Mouse (Mus musculus): ENCODE measurements around the gene Sparc.

Sparc gene

DNA sequence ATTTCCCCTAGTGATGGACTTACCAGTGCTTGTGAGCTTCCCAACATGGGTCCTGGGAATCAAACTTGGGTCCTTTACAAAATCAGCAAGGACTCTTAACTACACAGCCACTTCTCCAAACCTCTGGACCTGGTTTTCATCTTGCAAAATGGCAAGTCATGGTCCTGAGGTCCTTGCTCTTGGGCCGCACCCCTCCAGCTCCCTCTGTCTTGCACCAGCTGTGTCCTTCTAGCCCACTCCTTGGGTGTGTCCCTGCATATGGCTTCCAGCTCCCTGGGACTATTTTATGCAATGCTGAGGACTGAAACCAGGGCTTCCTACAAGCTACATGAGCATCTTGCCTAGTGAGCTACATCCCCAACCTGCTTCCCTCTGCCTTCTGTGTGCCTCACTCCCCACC is at the start of gene Sparc:
TSS of gene Sparc (minus strand) at position 206 of the 400 bp plus-strand sequence.
- in situ Hi-C loops (cut with MboI; ENCODE audit: unreplicated experiment in 2 of 2): no loop called here

DNA sequence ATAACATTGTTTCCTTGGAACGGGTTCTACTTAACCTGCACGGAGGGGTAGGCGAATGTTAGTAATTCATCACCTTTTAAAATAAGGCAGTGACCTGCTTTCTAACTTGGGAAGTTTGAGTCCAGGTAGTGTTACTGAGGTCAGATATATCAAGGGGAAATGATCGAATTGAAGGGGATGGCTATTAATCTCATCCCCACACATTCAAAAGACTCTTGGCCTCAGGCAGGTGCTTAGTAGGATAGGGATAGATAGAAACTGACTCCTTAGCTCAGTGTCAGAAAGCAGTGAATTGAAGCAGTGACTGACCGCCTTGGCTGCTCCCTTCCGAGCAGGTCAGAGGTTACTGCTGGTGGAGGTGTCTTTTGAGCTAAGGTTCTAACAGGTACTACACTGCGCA is 48.5 kb upstream of the Sparc start:
- in situ Hi-C loops (cut with MboI; ENCODE audit: unreplicated experiment in 2 of 2): no loop called here

- in situ Hi-C loops (cut with MboI; ENCODE audit: unreplicated experiment in 2 of 2): no loop called here
Measured at GRCm38 (mm10) chr11:55470761-55471160, 47.8 kb upstream of the Sparc start.

DNA sequence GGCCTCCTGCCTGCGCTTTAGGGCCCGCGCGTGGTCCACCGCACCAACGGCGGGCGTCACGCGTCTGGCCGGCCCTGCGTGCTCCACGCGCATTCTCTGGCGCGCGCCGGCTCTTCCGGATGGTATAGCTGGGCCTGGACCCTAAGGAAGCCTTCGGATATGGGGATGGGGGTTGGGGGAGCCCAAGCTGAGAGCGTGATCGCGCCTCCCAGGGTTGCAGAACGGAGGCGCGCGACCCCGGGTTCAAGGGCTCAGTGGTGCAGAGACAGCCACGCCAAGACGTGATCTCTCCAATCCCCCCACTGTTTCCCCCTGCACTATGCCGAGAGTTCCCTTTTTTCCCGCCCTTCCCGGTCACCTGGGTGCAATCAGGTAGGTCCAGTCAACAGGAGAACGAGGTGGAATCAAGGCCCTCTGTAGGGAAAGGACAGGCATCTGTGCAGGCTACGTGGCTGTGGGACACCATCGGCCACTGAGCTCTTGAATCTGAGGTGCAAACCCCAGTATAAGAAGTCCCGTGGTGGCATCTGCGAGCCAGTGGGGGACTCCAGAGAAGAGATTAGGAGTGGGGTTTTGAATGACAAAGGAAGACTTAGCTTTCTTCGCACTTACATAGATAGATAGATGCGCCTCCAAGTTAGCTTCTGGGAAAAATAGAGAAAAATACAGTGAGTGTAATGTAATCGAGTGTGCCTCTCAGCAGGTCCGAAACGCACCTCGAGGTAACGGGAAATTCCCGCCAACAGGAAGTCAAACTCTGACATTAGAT is 47.1 kb upstream of the Sparc start:
- in situ Hi-C loops (cut with MboI; ENCODE audit: unreplicated experiment in 2 of 2): loop anchor here in 1 of 2 experiments (10.0 kb wide), 1 partner anchor 595 kb away; no protein-coding TSS in a partner anchor

DNA sequence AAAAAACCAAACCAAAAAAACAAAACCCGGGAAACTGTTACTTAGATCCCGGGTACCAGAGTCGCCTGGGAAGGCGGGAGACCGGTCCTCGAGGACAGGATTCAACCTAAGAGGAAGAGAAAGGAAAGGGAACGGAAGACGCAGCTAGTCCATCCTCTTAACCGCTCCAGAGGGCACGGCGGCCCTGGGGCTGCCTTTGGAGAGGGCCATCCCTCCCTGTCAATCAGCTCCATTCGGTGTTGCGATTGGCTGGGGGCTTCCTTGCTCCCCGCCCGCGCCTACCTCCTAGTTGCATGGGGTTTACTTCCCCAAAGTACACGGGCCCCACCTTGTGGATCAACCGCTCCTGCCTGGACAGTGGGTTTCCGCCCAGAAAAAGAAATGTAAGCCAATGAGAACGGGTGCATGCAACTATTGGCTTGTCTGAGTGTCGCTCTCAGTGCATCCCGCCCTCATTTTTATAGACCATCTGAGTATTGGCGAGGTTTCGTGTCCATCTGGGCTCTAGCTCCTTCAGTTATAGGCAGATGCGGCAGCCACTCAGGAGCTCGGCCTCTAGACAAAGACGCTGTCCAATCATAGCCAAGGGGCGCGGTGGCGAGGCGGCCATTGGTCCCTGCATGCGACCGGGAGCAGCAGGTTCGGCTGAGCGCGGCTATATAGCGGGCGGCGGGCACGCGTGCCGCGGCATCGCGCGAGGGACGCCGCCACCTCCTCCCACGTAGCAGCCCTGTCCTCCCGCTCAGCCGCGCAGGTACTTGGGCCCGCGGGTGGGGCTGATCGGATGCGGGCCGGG is 46.3 kb upstream of the Sparc start, which contains the start of gene G3bp1:
TSS of gene G3bp1 (plus strand) at position 638 of the 796 bp plus-strand sequence.
- in situ Hi-C loops (cut with MboI; ENCODE audit: unreplicated experiment in 2 of 2): loop anchor here in 1 of 2 experiments (10.0 kb wide), 1 partner anchor 594 kb away; no protein-coding TSS in a partner anchor

DNA sequence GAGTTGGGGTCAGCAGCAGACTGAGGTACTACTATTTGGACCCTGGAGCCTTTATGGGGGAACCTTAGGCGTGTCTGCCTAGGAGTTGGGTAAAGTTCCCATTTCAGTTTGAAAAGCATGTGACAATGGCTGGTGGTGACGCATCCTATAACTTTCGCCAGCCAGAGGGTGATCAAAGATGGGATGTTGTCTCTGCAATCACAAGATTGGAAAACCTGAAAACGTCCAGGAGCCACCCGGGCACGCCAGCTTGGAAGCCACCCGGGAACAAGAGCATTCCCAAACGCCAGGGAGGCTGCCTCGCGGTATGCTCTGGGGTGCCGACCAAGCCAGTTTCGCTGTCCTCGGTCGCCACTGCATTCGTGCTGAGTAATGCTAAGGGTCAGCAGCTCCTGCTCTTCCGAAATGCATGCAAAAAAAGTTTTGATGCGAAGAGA is 45.6 kb upstream of the Sparc start:
- in situ Hi-C loops (cut with MboI; ENCODE audit: unreplicated experiment in 2 of 2): loop anchor here in 1 of 2 experiments (10.0 kb wide), 1 partner anchor 594 kb away; no protein-coding TSS in a partner anchor

- in situ Hi-C loops (cut with MboI; ENCODE audit: unreplicated experiment in 2 of 2): loop anchor here in 1 of 2 experiments (10.0 kb wide), 1 partner anchor 593 kb away; no protein-coding TSS in a partner anchor
Measured at GRCm38 (mm10) chr11:55468012-55468411, 45.0 kb upstream of the Sparc start.

- in situ Hi-C loops (cut with MboI; ENCODE audit: unreplicated experiment in 2 of 2): loop anchor here in 1 of 2 experiments (10.0 kb wide), 1 partner anchor 590 kb away; no protein-coding TSS in a partner anchor
Measured at GRCm38 (mm10) chr11:55465177-55465576, 42.2 kb upstream of the Sparc start.

DNA sequence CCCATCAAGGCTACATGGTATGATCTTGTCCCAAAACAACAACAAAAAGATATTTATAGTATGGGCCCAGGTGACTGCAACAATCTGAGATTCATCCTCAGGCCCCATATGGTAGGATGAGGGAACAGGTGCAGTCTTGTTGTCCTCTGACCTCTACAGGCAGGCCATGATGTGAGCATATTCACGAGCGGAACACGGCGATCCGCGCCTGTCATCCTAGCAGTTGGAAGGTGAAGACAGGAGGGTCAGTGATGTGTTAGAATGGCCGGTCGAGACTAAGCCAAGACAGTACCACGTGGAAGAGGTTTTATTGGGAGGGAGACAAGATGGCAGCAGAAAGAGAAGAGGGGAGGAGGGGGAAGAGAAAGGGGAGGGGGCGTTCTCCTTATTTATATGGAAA is 41.7 kb upstream of the Sparc start:
- in situ Hi-C loops (cut with MboI; ENCODE audit: unreplicated experiment in 2 of 2): loop anchor here in 1 of 2 experiments (10.0 kb wide), 1 partner anchor 590 kb away; no protein-coding TSS in a partner anchor

DNA sequence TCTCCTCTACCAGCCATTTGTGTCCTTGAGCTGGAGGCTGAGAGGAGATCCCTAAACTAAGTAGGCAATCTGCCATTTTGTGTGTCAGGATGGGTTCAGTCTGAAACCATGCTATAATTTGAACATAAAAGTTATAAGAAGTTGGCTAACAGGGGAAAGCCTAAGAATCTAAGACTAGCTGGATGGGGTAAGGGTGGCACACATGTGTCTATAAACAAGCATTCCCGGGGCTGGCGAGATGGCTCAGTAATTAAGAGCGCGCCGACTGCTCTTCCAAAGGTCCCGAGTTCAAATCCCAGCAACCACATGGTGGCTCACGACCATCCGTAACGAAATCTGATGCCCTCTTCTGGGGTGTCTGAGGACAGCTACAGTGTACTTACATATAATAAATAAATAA is 39.2 kb upstream of the Sparc start:
- in situ Hi-C loops (cut with MboI; ENCODE audit: unreplicated experiment in 2 of 2): loop anchor here in 1 of 2 experiments (10.0 kb wide), 1 partner anchor 587 kb away; no protein-coding TSS in a partner anchor

DNA sequence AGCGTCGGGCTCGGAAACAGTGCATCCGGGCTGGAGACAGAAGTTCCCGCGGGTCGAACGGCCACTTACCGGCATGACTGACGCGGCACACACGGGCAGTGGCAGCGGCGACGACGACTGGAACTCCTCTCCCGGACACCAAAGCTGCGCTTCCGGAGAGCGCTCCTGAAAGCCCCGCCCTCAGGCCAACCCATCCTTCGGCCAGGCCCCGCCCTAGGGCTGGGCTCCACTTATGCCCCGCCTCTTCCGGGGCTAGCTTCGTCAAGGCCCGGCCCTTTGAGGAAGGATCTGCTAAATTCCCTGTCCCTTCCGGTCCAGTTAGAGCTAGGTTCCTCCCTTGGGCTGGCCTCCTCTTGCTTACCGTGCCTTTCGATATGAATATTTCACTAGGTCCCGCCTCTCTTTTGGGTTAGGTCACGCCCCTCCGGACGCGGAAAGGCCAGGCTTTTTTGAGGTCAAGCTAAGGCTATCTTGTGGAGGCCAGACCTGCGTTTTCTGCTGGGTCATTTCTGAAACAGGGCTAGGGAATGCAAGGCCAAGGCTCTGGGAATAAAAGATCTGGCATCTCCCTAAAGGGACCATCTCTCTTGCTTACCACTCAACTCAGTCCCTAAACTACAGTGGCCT is 38.1 kb upstream of the Sparc start, which contains the start of gene Atox1:
TSS of gene Atox1 (minus strand) at position 221 of the 627 bp plus-strand sequence.
- in situ Hi-C loops (cut with MboI; ENCODE audit: unreplicated experiment in 2 of 2): loop anchor here in 1 of 2 experiments (10.0 kb wide), 1 partner anchor 586 kb away; no protein-coding TSS in a partner anchor

GRCm38 (mm10) chr11:55460559-55461018 is 37.6 kb upstream of the Sparc start:
- in situ Hi-C loops (cut with MboI; ENCODE audit: unreplicated experiment in 2 of 2): loop anchor here in 1 of 2 experiments (10.0 kb wide), 1 partner anchor 586 kb away; no protein-coding TSS in a partner anchor

GRCm38 (mm10) chr11:55459850-55460558 is 37.0 kb upstream of the Sparc start:
- in situ Hi-C loops (cut with MboI; ENCODE audit: unreplicated experiment in 2 of 2): loop anchor here in 1 of 2 experiments (5.0 to 10.0 kb wide), 2 partner anchors 37 to 585 kb away; no protein-coding TSS in a partner anchor

DNA sequence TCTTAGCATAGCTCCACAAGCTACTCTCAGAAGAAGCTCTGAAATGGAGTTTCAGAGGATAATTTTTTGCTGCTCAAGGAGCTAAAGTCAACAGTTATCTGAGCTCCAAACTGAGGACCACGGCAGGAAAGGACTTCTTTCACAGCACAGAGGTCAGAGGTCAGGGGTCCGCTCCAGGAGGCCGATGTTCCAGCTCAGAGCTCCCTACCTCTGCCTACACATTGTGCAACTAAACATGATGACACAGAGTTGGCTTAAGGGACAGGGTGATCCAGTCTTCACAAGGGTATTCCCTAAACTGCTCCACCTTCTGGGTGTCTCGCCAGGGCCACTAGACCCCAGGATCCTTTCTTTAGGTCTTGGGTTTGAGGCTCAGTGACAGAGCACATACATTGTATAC is 35.5 kb upstream of the Sparc start:
- in situ Hi-C loops (cut with MboI; ENCODE audit: unreplicated experiment in 2 of 2): loop anchor here in 1 of 2 experiments (5.0 kb wide), 1 partner anchor 39 kb away; no protein-coding TSS in a partner anchor

GRCm38 (mm10) chr11:55455166-55455565 is 32.2 kb upstream of the Sparc start:
- in situ Hi-C loops (cut with MboI; ENCODE audit: unreplicated experiment in 2 of 2): loop anchor here in 1 of 2 experiments (5.0 kb wide), 1 partner anchor 42 kb away; no protein-coding TSS in a partner anchor

DNA sequence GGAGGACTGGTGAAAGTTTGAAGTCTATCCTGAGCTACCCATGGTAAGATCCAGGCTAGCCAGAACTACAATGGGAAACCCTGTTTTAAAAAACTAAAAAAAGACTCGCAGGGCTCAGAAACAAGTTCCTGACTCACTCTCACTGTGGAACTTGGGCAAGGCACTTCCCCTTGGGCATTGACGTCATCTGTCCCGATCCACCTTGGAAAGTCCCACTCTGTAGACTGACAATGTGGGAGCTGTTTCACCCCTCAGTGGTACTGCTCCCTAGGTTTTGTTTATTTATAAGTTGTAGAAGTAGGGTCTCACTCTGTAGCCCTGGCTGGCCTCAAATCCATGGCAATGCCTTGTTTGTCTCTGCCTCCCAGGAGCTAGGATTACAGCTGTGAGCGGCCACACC is 30.7 kb upstream of the Sparc start:
- in situ Hi-C loops (cut with MboI; ENCODE audit: unreplicated experiment in 2 of 2): no loop called here

- in situ Hi-C loops (cut with MboI; ENCODE audit: unreplicated experiment in 2 of 2): no loop called here
Measured at GRCm38 (mm10) chr11:55450311-55450710, 27.3 kb upstream of the Sparc start.

- in situ Hi-C loops (cut with MboI; ENCODE audit: unreplicated experiment in 2 of 2): loop anchor here (5.0 kb wide), 3 partner anchors 62 to 247 kb away; partner anchors contain the start of gene Slc36a1 (in 1 of the 2)
Measured at GRCm38 (mm10) chr11:55449531-55449930, 26.5 kb upstream of the Sparc start.

DNA sequence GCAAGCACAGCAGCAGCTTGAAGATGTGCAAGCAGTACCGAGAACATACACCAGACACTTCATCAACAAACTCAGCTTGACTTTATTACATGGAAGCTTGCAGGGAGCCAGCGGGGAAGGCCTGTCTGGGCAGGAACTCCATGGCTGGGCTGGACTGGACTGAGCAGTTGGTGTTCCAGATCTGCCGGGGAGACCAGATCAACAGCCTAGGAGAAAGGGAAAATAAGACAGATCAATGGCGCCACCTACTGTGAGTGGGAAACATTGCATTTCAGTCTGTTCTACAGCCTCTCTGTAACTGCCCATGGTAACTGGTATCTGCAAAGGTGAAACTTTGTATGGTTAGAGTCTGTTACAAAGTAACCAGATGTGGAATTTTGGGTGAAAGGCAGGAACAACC is 23.6 kb upstream of the Sparc start:
- in situ Hi-C loops (cut with MboI; ENCODE audit: unreplicated experiment in 2 of 2): loop anchor here (5.0 kb wide), 3 partner anchors 59 to 244 kb away; partner anchors contain the start of gene Slc36a1 (in 1 of the 2)
